Mouse (Mus musculus) MEL (cell line): ENCODE data around the gene Atp13a1.

Experiments
- CTCF ChIP-seq, 3 experiments: IDR thresholded peaks in 2 of 3; conservative IDR thresholded peaks in 1 of 3; 2 replicates each; pipeline ENCODE4 v1.5.1; 2011 to 2012; ENCODE audit warnings: low read length in 3 of 3, low read depth in 2 of 3, mild to moderate bottlenecking in 2 of 3, improper control_type of control experiment in 1 of 3, inconsistent platforms in 1 of 3, mixed read lengths in 1 of 3, moderate library complexity in 1 of 3; ENCODE audit not compliant: control insufficient read depth in 1 of 3, insufficient read depth in 1 of 3, poor library complexity in 1 of 3, severe bottlenecking in 1 of 3
- E2F4 ChIP-seq: IDR thresholded peaks from 2 replicates; pipeline ENCODE4 v1.6.1; 2011; ENCODE audit warnings: low read depth, low read length, improper control_type of control experiment, borderline replicate concordance
- ETS1 ChIP-seq: IDR thresholded peaks from 2 replicates; pipeline ENCODE4 v1.6.1; 2012; ENCODE audit warnings: low read depth, mild to moderate bottlenecking, inconsistent platforms, low read length, improper control_type of control experiment, moderate library complexity
- GATA1 ChIP-seq: IDR thresholded peaks from 2 replicates; pipeline ENCODE4 v1.6.1; 2011; ENCODE audit warnings: low read depth, low read length, improper control_type of control experiment
- HCFC1 ChIP-seq: IDR thresholded peaks from 2 replicates; pipeline ENCODE4 v1.6.1; 2012; ENCODE audit warnings: low read depth, mild to moderate bottlenecking, inconsistent platforms, low read length, improper control_type of control experiment, moderate library complexity
- POLR2A ChIP-seq, 2 experiments: IDR thresholded peaks; 2 replicates each; pipeline ENCODE4 v1.6.1; 2011 to 2012; ENCODE audit warnings: low read length in 2 of 2, mild to moderate bottlenecking in 2 of 2, control low read depth in 1 of 2, improper control_type of control experiment in 1 of 2, low read depth in 1 of 2, moderate library complexity in 1 of 2; ENCODE audit not compliant: control insufficient read depth in 1 of 2, insufficient read depth in 1 of 2, poor library complexity in 1 of 2
- TAL1 ChIP-seq: IDR thresholded peaks from 2 replicates; pipeline ENCODE4 v1.6.1; 2012; ENCODE audit warnings: mild to moderate bottlenecking, inconsistent platforms, low read length, moderate library complexity, mixed read lengths
- UBTF ChIP-seq: IDR thresholded peaks from 2 replicates; pipeline ENCODE4 v1.6.1; 2012; ENCODE audit warnings: low read depth, mild to moderate bottlenecking, inconsistent platforms, low read length, improper control_type of control experiment, moderate library complexity, borderline replicate concordance; ENCODE audit not compliant: insufficient read depth
- USF2 ChIP-seq, 2 experiments: IDR thresholded peaks; 2 replicates each; pipeline ENCODE4 v1.6.1; 2011 to 2012; ENCODE audit warnings: improper control_type of control experiment in 2 of 2, low read length in 2 of 2, borderline replicate concordance in 1 of 2, inconsistent platforms in 1 of 2, low read depth in 1 of 2, mild to moderate bottlenecking in 1 of 2; ENCODE audit not compliant: insufficient read depth in 1 of 2

- no peak for TF ChIP-seq CTCF (IDR thresholded peaks at IDR 0.05 in 2 of 3, conservative IDR thresholded peaks at IDR 0.05 in 1 of 3; ENCODE audit: control insufficient read depth in 1 of 3, insufficient read depth in 1 of 3, low read depth in 2 of 3, low read length in 3 of 3, poor library complexity in 1 of 3, severe bottlenecking in 1 of 3)
- no peak for TF ChIP-seq POLR2A (IDR thresholded peaks at IDR 0.05; ENCODE audit: control insufficient read depth in 1 of 2, insufficient read depth in 1 of 2, low read depth in 1 of 2, low read length in 2 of 2, poor library complexity in 1 of 2)
- no peak for TF ChIP-seq E2F4
- no peak for TF ChIP-seq GATA1
- no peak for TF ChIP-seq UBTF
- no peak for TF ChIP-seq USF2 (IDR thresholded peaks at IDR 0.05; ENCODE audit: borderline replicate concordance in 1 of 2, insufficient read depth in 1 of 2, low read depth in 1 of 2, low read length in 2 of 2)
- no peak for TF ChIP-seq HCFC1
- no peak for TF ChIP-seq TAL1
- TF ChIP-seq ETS1 = no peak
Observed at GRCm38 (mm10) chr8:69793666-69794065, 2.7 kb downstream of the Atp13a1 start.
